Mouse (Mus musculus) thymus, postnatal 0 days (tissue): ENCODE results near the gene Clic3. TPM values are rescaled to one million over a fixed set of nuclear protein-coding genes. Genes with fewer than 3 reads are reported as not detected.
A peak's percentile ranks its signal among the peaks of the same experiment; 100 is the strongest.

Experiments used
- DNase-seq: peaks from one replicate; pipeline ENCODE4 v3.0.0-alpha.2; 2015; ENCODE audit warnings: low spot score
- microRNA-seq: library from miRNA; unstranded; fragments of <30 nt; microRNA quantifications from one replicate; pipeline ENCODE4, GENCODE M21; 2016; ENCODE audit warnings: borderline number of aligned reads
- polyA plus RNA-seq: library from polyadenylated mRNA; unstranded; fragments of >200 nt; fragmentation: Nextera tagmentation; extraction: Ambion mirVana; gene quantifications from 2 replicates; pipeline ENCODE4 v1.2.1, GENCODE M21; 2015

Gene Clic3
- polyA plus RNA-seq, 1 experiment from 2014 or later = 4.7 TPM

GRCm38 (mm10) chr2:25506964-25507363 lies 50.3 kb downstream of the Clic3 start:
- peak; percentile 79 for DNase-seq

Small RNA genes within 50 kb of the gene (microRNA-seq; reads per million reads assigned to microRNA genes)
- gene Mir3087 = not detected

Other genes with a start within 250 kb of the Clic3 start
- 73.3 and 78.1 TPM in 2 replicates for gene Nelfb, start 245.3 kb upstream of the Clic3 start, polyA plus RNA-seq
- gene Stpg3, start 242.2 kb upstream of the Clic3 start, polyA plus RNA-seq = 0.14 TPM in 1 of 2 replicates, not detected in the other
- gene Fam166a, start 238.1 kb upstream of the Clic3 start, polyA plus RNA-seq = 0.34 TPM in 1 of 2 replicates, not detected in the other
- gene Tubb4b, start 232.1 kb upstream of the Clic3 start, polyA plus RNA-seq = 460 and 503 TPM in 2 replicates
- gene Slc34a3, start 222.5 kb upstream of the Clic3 start, polyA plus RNA-seq = 0.05 TPM in 1 of 2 replicates, not detected in the other
- not detected in 2 replicates for gene Rnf224, start 220.1 kb upstream of the Clic3 start, polyA plus RNA-seq
- 0.80 and 1.2 TPM in 2 replicates for gene Rnf208, start 214.6 kb upstream of the Clic3 start, polyA plus RNA-seq
- 0.19 and 0.33 TPM in 2 replicates for gene Cysrt1, start 214.4 kb upstream of the Clic3 start, polyA plus RNA-seq
- 3.4 and 4.9 TPM in 2 replicates for gene AL732309.1, start 210.0 kb upstream of the Clic3 start, polyA plus RNA-seq
- 43.1 and 47.4 TPM in 2 replicates for gene Tmem203, start 201.4 kb upstream of the Clic3 start, polyA plus RNA-seq
- 10.2 and 12.6 TPM in 2 replicates for gene Tprn, start 194.2 kb upstream of the Clic3 start, polyA plus RNA-seq
- gene Ssna1, start 184.4 kb upstream of the Clic3 start, polyA plus RNA-seq = 322 and 323 TPM in 2 replicates
- gene Anapc2, start 184.4 kb upstream of the Clic3 start, polyA plus RNA-seq = 71.5 and 80.6 TPM in 2 replicates
- gene Tmem210, start 168.7 kb upstream of the Clic3 start, polyA plus RNA-seq = not detected in 2 replicates
- 1.4 and 3.6 TPM in 2 replicates for gene Lrrc26, start 166.9 kb upstream of the Clic3 start, polyA plus RNA-seq
- 0.12 and 0.21 TPM in 2 replicates for gene Grin1, start 137.7 kb upstream of the Clic3 start, polyA plus RNA-seq
- gene Man1b1, start 124.5 kb upstream of the Clic3 start, polyA plus RNA-seq = 37.1 and 40.7 TPM in 2 replicates
- 8.7 and 9.1 TPM in 2 replicates for gene Dpp7, start 100.5 kb upstream of the Clic3 start, polyA plus RNA-seq
- 21.3 and 24.6 TPM in 2 replicates for gene Uap1l1, start 91.2 kb upstream of the Clic3 start, polyA plus RNA-seq
- 22.8 and 25.4 TPM in 2 replicates for gene Sapcd2, start 84.5 kb upstream of the Clic3 start, polyA plus RNA-seq
- gene Entpd2, start 61.0 kb upstream of the Clic3 start, polyA plus RNA-seq = 7.6 and 9.0 TPM in 2 replicates
- gene Npdc1, start 57.5 kb upstream of the Clic3 start, polyA plus RNA-seq = 6.3 and 7.2 TPM in 2 replicates
- gene Fut7, start 33.6 kb upstream of the Clic3 start, polyA plus RNA-seq = 1.4 and 1.8 TPM in 2 replicates
- 3.3 and 4.7 TPM in 2 replicates for gene Abca2, start 28.1 kb upstream of the Clic3 start, polyA plus RNA-seq
- 72.4 and 83.3 TPM in 2 replicates for gene Paxx, start 4.3 kb downstream of the Clic3 start, polyA plus RNA-seq
- 6.3 TPM in 2 replicates for gene Ptgds, start 13.2 kb downstream of the Clic3 start, polyA plus RNA-seq
- gene Lcn12, start 37.1 kb downstream of the Clic3 start, polyA plus RNA-seq = not detected in 2 replicates
- 44.3 and 47.2 TPM in 2 replicates for gene Fbxw5, start 43.9 kb downstream of the Clic3 start, polyA plus RNA-seq
- gene C8g, start 44.9 kb downstream of the Clic3 start, polyA plus RNA-seq = 5.6 and 6.4 TPM in 2 replicates
- gene Traf2, start 90.1 kb downstream of the Clic3 start, polyA plus RNA-seq = 58.1 and 59.1 TPM in 2 replicates
- gene Edf1, start 101.0 kb downstream of the Clic3 start, polyA plus RNA-seq = 466 and 515 TPM in 2 replicates
- gene Mamdc4, start 118.0 kb downstream of the Clic3 start, polyA plus RNA-seq = 0.53 and 1.0 TPM in 2 replicates
- gene Phpt1, start 118.4 kb downstream of the Clic3 start, polyA plus RNA-seq = 184 and 191 TPM in 2 replicates
- 0.04 and 0.49 TPM in 2 replicates for gene Ajm1, start 124.9 kb downstream of the Clic3 start, polyA plus RNA-seq
- 30.3 and 39.7 TPM in 2 replicates for gene Rabl6, start 151.7 kb downstream of the Clic3 start, polyA plus RNA-seq
- gene Ccdc183, start 160.8 kb downstream of the Clic3 start, polyA plus RNA-seq = 0.04 and 0.05 TPM in 2 replicates
- 5.8 and 7.0 TPM in 2 replicates for gene Tmem141, start 165.2 kb downstream of the Clic3 start, polyA plus RNA-seq
- gene Fcna, start 171.2 kb downstream of the Clic3 start, polyA plus RNA-seq = 9.1 and 9.2 TPM in 2 replicates
- 0.38 and 0.76 TPM in 2 replicates for gene Lcn8, start 196.3 kb downstream of the Clic3 start, polyA plus RNA-seq
- gene Lcn5, start 201.1 kb downstream of the Clic3 start, polyA plus RNA-seq = not detected in 2 replicates
- gene Lcn6, start 219.9 kb downstream of the Clic3 start, polyA plus RNA-seq = 0.24 TPM in 1 of 2 replicates, not detected in the other
- 0.45 and 0.49 TPM in 2 replicates for gene Lcn10, start 225.9 kb downstream of the Clic3 start, polyA plus RNA-seq
- gene Obp2a, start 243.2 kb downstream of the Clic3 start, polyA plus RNA-seq = 1.5 and 1.9 TPM in 2 replicates
- 50.9 and 57.4 TPM in 2 replicates for gene Bmyc, start 249.9 kb downstream of the Clic3 start, polyA plus RNA-seq